Mouse (Mus musculus) ES-E14 (cell line): ENCODE data around the gene Ubl5. TPM values are rescaled to one million over a fixed set of nuclear protein-coding genes. Genes with fewer than 3 reads are reported as not detected.

Source experiments
- DNase-seq: peaks from one replicate; pipeline ENCODE4 v3.0.0-alpha.2; 2013; ENCODE audit warnings: low read depth, low spot score
- H3K27ac ChIP-seq: 2 replicates; pipeline ENCODE4 v1.5.1; 2012; ENCODE audit warnings: low read depth, mild to moderate bottlenecking, low read length, moderate library complexity, mixed read lengths; ENCODE audit not compliant: poor library complexity, insufficient read depth, severe bottlenecking
- H3K36me3 ChIP-seq: 2 replicates; pipeline ENCODE4 v1.6.1; 2012; ENCODE audit warnings: mild to moderate bottlenecking, low read length, moderate library complexity, mixed read lengths; ENCODE audit not compliant: control insufficient read depth, poor library complexity, insufficient read depth, severe bottlenecking
- H3K4me1 ChIP-seq, 2 experiments: fragments of 150-350 bp in 1 of 2; sonication (generic) in 1 of 2; 2 replicates each; pipeline ENCODE4 v1.6.1; 2012; ENCODE audit warnings: low read length in 2 of 2, mild to moderate bottlenecking in 1 of 2, mixed read lengths in 1 of 2; ENCODE audit not compliant: control insufficient read depth in 2 of 2, insufficient read depth in 2 of 2, poor library complexity in 1 of 2
- H3K4me3 ChIP-seq, 2 experiments: fragments of 150-350 bp in 1 of 2; sonication (generic) in 1 of 2; 2 replicates each; pipeline ENCODE4 v1.5.1; 2012; ENCODE audit warnings: low read length in 2 of 2, low read depth in 1 of 2, mild to moderate bottlenecking in 1 of 2, mixed read lengths in 1 of 2; ENCODE audit not compliant: insufficient read depth in 1 of 2, poor library complexity in 1 of 2, severe bottlenecking in 1 of 2
- H3K9ac ChIP-seq: 2 replicates; pipeline ENCODE4 v1.6.1; 2012; ENCODE audit warnings: low read depth, mild to moderate bottlenecking, low read length, mixed read lengths; ENCODE audit not compliant: poor library complexity, insufficient read depth, severe bottlenecking
- H3K9me3 ChIP-seq: fragments of 150-350 bp; sonication (generic); 2 replicates; pipeline ENCODE4 v1.6.1; 2012; ENCODE audit warnings: low read depth, mild to moderate bottlenecking, low read length; ENCODE audit not compliant: control insufficient read depth, insufficient read depth
- CHD2 ChIP-seq: IDR thresholded peaks from 2 replicates; pipeline ENCODE4 v1.6.1; 2014; ENCODE audit warnings: mild to moderate bottlenecking, low read depth, low read length, inconsistent platforms
- HCFC1 ChIP-seq: IDR thresholded peaks from 2 replicates; pipeline ENCODE4 v1.6.1; 2012; ENCODE audit warnings: low read length, inconsistent platforms, borderline replicate concordance; ENCODE audit not compliant: insufficient read depth
- MAFK ChIP-seq: IDR thresholded peaks from 2 replicates; pipeline ENCODE4 v1.6.1; 2014; ENCODE audit warnings: mild to moderate bottlenecking, low read depth, low read length, inconsistent platforms; ENCODE audit not compliant: insufficient read depth
- ZC3H11A ChIP-seq: IDR thresholded peaks from 2 replicates; pipeline ENCODE4 v1.6.1; 2012; ENCODE audit warnings: low read depth, mild to moderate bottlenecking, inconsistent platforms, low read length, borderline replicate concordance
- ZNF384 ChIP-seq: IDR thresholded peaks from 2 replicates; pipeline ENCODE4 v1.6.1; 2012; ENCODE audit warnings: low read depth, low read length, inconsistent platforms
- in situ Hi-C, 2 experiments: fragments of 600-800 bp; cut with MboI; formaldehyde crosslinking; loops; one replicate each; pipeline ENCODE4 v1.15.1; 2025; ENCODE audit warnings: low sequenced_read_pairs in 2 of 2, inconsistent platforms in 1 of 2; ENCODE audit not compliant: unreplicated experiment in 2 of 2
- total RNA-seq: library from RNA; depleted of rRNA; stranded (reverse); fragments of 300-350 nt; gene quantifications from 2 replicates; pipeline ENCODE4 v1.2.3, GENCODE M21; 2012

Ubl5 gene
- total RNA-seq, 1 experiment = 224 TPM

GRCm38 (mm10) chr9:20680378-20680958 is 37.8 kb downstream of the Ubl5 start:
- in situ Hi-C loops = no loop called here
- no peak for DNase-seq
- no peaks in the 10 kb centered on the region for H3K4me1 ChIP-seq
- no peak overlapping the region for H3K4me3 ChIP-seq
- TF ChIP-seq MAFK (no peak), CHD2 (no peak), HCFC1 (no peak), ZC3H11A (no peak), ZNF384 (no peak)
- no peak overlapping the region for H3K9ac ChIP-seq
- no peak overlapping the region for H3K27ac ChIP-seq
- no peaks in the 10 kb centered on the region for H3K36me3 ChIP-seq
- no peaks in the 10 kb centered on the region for H3K9me3 ChIP-seq

- H3K27ac ChIP-seq = no peak overlapping the region
- no peak overlapping the region for H3K4me3 ChIP-seq
- TF ChIP-seq HCFC1 = no peak
- no peak for TF ChIP-seq CHD2
- no peak for TF ChIP-seq ZNF384
- no peak for TF ChIP-seq MAFK
- 0 out of 4 replicates have a peak, but pooled peaks cover 0 to 2% of the 10 kb centered on the region in 2 experiments for H3K4me1 ChIP-seq
- no peaks in the 10 kb centered on the region for H3K9me3 ChIP-seq
- H3K36me3 ChIP-seq = no peaks in the 10 kb centered on the region
- no peak for DNase-seq
- in situ Hi-C loops = no loop called here
- H3K9ac ChIP-seq = no peak overlapping the region
Observed at GRCm38 (mm10) chr9:20681546-20682388, 39.1 kb downstream of the Ubl5 start.

DNA sequence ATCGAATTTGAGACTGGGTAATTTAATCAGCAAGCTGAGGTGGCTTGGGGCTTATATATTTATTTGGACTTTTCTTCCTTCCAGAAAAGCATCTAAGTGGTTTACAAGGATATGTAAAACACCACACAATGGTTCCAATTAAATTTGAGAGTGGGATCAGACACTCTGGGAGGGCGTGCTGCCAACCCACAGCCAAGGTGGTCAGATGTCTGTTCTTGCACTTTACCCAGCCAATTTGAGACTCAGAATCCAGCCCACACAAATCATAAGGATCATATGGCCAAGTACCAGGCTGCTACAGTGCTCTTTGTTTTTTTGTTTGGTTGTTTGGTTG is 39.7 kb downstream of the Ubl5 start:
- H3K9me3 ChIP-seq = no peaks in the 10 kb centered on the region
- 0 out of 4 replicates have a peak, but pooled peaks cover 0 to 2% of the 10 kb centered on the region in 2 experiments for H3K4me1 ChIP-seq
- no peaks in the 10 kb centered on the region for H3K36me3 ChIP-seq
- H3K27ac ChIP-seq = no peak overlapping the region
- H3K4me3 ChIP-seq = no peak overlapping the region
- H3K9ac ChIP-seq = no peak overlapping the region
- in situ Hi-C loops = no loop called here
- DNase-seq = no peak
- TF ChIP-seq ZC3H11A (no peak), MAFK (no peak), ZNF384 (no peak), HCFC1 (no peak), CHD2 (no peak)

DNA sequence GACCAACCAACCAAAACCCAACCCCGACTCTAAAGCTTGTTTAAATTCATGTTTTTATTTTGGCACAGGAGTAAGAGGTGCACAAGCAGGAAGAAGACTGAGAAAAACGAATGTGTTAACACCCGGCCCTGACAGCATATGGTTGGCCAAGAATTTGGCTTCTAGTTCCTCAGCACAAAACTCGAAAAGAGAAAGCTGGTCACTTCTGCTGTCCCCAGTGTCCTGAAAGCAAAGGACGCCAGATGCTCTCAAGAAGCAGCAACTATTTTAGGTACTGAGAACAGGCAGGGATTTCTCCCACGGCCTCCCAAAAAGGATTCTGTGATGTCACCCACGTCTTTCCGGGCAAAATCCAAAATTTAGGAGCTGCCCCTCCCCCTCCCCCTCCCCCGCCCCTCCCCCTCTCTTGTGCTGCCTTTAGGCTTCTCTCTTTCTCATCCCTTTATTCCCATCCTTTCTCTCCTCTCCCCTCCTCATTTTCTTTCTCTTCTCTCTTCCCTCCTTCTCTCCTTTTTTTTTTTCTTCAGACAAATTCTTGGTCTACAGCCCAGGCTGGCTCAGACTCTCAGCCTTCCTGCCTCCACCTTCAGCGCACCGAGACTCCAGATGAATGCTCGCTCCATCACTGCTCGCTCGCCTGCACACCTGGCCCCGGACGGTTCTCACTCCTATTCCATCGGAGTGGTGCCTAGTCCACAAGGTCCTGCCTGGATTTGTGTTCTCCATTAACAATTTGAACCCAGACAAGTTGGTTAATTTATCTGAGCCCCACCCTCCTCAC is 42.6 kb downstream of the Ubl5 start:
- no peak for TF ChIP-seq ZC3H11A
- TF ChIP-seq MAFK = no peak
- no peak for TF ChIP-seq CHD2
- no peak for TF ChIP-seq ZNF384
- TF ChIP-seq HCFC1 = no peak
- H3K4me3 ChIP-seq = no peak overlapping the region
- in situ Hi-C loops = no loop called here

More for the DNA sequence above, 42.6 kb downstream of the Ubl5 start:
- no peak overlapping the region for H3K27ac ChIP-seq
- H3K4me1 ChIP-seq = peaks cover 0 to 5% of the 10 kb centered on the region in 2 experiments; a peak in 1 of 4 replicates
- no peak for DNase-seq
- no peaks in the 10 kb centered on the region for H3K36me3 ChIP-seq
- no peaks in the 10 kb centered on the region for H3K9me3 ChIP-seq
- no peak overlapping the region for H3K9ac ChIP-seq
